Comparison of ENCODE assay signal across 28 mouse cellular contexts in genomic region chr9:122999193-122999586, GRCm38 (mm10). TPM values are rescaled to one million over a fixed set of nuclear protein-coding genes. Genes with fewer than 3 reads are reported as not detected.
"Had no signal": no experiment of that assay in that cellular context is flagged by ENCODE, and none has a peak within 500 bp of the region (broad histone marks: within the 10 kb centered on the region; RNA-seq: fewer than 3 reads in every experiment).

No protein-coding gene starts in this region.

- H3K4me1 ChIP-seq: heart, embryonic 10.5 days; heart, embryonic 12.5 days; hindbrain, embryonic 12.5 days; intestine, embryonic 15.5 days; limb, embryonic 13.5 days; limb, embryonic 15.5 days; liver, embryonic 12.5 days had no signal

- H3K4me3 ChIP-seq: gastrocnemius, adult 2 months; heart, embryonic 10.5 days; heart, embryonic 12.5 days; hindbrain, embryonic 12.5 days; intestine, embryonic 15.5 days; limb, embryonic 13.5 days; limb, embryonic 15.5 days; liver, embryonic 12.5 days had no signal

- H3K27ac ChIP-seq: gastrocnemius, adult 2 months; heart, embryonic 10.5 days; hindbrain, embryonic 12.5 days; hindbrain, embryonic 14.5 days; intestine, embryonic 15.5 days; limb, embryonic 13.5 days; limb, embryonic 15.5 days; liver, embryonic 12.5 days; liver, embryonic 14.5 days had no signal

- H3K27me3 ChIP-seq: heart, embryonic 12.5 days; hindbrain, embryonic 12.5 days; intestine, embryonic 15.5 days; limb, embryonic 13.5 days; limb, embryonic 15.5 days; liver, embryonic 12.5 days had no signal

- DNase-seq: gastrocnemius, adult 2 months; gastrocnemius, postnatal 10 days; gastrocnemius, postnatal 25 days; heart, adult 18-20 months; heart, postnatal 10 days; heart, postnatal 36 days; kidney, adult 18-20 months; kidney, adult 8-10 months; kidney, postnatal 10 days; kidney, postnatal 25 days; kidney, postnatal 4 days; layer of hippocampus, adult 9-11 months; layer of hippocampus, postnatal 36 days; left cerebral cortex, postnatal 4 days had no signal

- H3K9me3 ChIP-seq: heart, embryonic 10.5 days; heart, embryonic 12.5 days; hindbrain, embryonic 12.5 days; intestine, embryonic 15.5 days; limb, embryonic 13.5 days; limb, embryonic 15.5 days; liver, embryonic 12.5 days had no signal

- ATAC-seq: hindbrain, embryonic 16.5 days; intestine, embryonic 15.5 days; intestine, postnatal 0 days; liver, embryonic 12.5 days had no signal

RNA-seq across cellular contexts. Expression of gene Tgm4, which starts 35.3 kb away (rescaled TPM):
- total RNA-seq: heart, adult 18-20 months; heart, adult 8-10 months; heart, postnatal 10 days; heart, postnatal 36 days; hematopoietic stem cell, adult 5-6 weeks; liver, adult 2 months had no signal
- polyA plus RNA-seq: intestine, postnatal 0 days; liver, adult 2 months had no signal
